Mouse (Mus musculus) brain, embryonic 14.5 days (tissue): ENCODE data around the gene Usp2.

Experiments
- CTCF ChIP-seq: fragments of 200-500 bp; IDR thresholded peaks from 2 replicates; pipeline ENCODE4 v1.5.1; 2012; ENCODE audit warnings: inconsistent platforms, mild to moderate bottlenecking, moderate library complexity, borderline replicate concordance; ENCODE audit not compliant: insufficient read depth, insufficient read length; ENCODE audit errors: extremely low read depth
- POLR2A ChIP-seq: fragments of 200-500 bp; IDR thresholded peaks from 2 replicates; pipeline ENCODE4 v1.6.1; 2012; ENCODE audit warnings: mild to moderate bottlenecking, inconsistent platforms, borderline replicate concordance; ENCODE audit not compliant: poor library complexity, insufficient read depth, insufficient read length, severe bottlenecking; ENCODE audit errors: extremely low read depth

GRCm38 (mm10) chr9:44048541-44049380 is 18.1 kb upstream of the Usp2 start:
- no peak for TF ChIP-seq CTCF
- no peak for TF ChIP-seq POLR2A
